Mouse (Mus musculus): Measurements from ENCODE around the gene Gm20441. TPM values are rescaled to one million over a fixed set of nuclear protein-coding genes. Genes with fewer than 3 reads are reported as not detected.
"Not testable (repeated sequence)": the region's sequence is repeated elsewhere in the genome, so short reads cannot be mapped to it uniquely, and the experiment has no call there.

Gm20441 gene
- total RNA-seq, 2 experiments from 2014 or later = not detected

DNA sequence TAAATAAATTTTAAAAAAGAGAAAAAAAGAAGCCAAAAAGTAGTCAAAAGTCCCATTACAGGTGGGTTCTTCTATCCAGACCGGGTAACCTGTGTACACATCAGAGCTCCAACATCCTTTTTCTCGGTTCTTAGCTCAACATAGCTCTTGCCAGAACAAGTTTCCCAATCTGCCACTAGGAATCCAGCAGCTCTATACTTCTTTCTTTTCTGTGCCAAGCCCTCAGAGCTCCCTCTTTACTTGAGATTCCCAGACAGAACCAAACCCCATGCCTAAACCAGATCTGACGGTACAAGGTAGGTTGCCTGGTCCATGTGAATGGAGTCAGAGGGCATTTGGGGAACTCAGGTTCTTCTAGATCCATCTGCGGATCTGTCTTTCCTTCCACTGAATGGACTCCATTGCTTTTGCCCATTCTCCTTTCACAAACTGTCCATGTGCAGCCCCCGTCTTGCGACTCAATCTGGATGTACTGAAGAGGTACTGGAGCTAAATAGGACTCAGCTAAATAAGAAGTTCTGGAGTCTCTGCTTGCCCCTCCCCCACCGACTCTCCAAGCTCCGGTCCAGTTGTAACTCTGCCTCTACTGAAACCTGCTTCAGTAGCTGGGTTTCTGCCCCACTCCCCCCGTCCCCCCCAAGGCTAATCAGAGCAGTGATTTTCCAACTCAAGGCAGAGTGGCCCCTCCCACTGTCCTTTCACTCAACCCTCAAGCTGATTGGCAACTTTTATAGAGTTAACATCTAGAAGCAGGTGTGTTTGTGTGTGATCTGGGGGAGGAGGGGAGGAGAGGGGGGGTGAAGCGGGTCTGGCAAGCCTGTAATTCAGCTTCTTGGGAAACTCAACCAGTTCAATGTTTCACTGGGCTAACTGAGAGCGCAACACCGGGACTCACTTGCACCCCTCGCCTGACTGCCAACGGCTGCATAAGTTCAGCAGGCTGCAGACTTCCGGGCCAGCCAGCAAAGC, 1.3 kb downstream of the Gm20441 start:
- DNase-seq = no peak

GRCm38 (mm10) chr10:75777885-75778284, 2.9 kb downstream of the Gm20441 start:
- DNase-seq = no peak

DNA sequence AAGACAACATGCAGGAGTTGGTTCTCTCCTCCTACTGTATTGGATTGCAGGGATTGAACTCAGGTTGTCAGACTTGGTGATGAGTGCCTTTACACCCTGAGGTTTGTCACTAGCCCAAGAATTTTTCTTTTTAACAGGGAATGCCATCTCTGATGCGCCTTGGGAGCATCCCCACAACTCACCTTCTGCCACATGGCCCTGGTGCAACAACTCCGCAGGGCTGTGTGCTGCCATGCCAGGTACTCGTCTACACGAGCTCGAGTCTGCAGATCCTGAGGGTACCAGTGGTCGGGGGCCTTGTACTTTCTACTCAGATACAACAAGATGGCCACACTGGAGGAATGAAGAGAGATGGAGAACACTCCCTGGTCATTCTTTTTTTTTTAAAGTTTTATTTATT, 4.2 kb downstream of the Gm20441 start:
- no peak for DNase-seq

DNA sequence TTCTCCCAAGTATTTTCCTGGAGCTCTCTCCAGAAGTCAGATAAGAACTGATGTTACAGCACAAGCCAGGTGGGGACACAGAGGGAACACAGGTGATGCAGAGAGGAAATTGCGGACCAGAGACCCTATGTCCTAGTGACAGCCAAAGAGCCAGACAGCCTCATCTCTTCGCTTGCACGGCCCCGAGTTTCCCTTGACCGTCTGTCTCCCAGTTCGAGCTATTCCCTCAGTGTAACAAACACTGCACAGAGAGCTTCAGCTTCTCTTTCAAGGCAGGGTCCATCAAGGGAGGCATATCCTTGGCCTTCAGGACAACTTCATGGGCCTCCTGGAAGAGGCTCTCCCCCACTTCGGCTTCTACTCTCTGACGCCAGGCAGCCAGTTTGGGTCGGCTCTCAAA, 6.2 kb downstream of the Gm20441 start:
- DNase-seq = no peak

- DNase-seq = no peak
These were observed 6.7 kb downstream of the Gm20441 start for GRCm38 (mm10) chr10:75774102-75774501.

GRCm38 (mm10) chr10:75772795-75773664, 7.7 kb downstream of the Gm20441 start, which contains the start of gene Ddt:
Ddt (minus strand) TSS chr10:75773414.
- peak; percentile 88 for DNase-seq

DNA sequence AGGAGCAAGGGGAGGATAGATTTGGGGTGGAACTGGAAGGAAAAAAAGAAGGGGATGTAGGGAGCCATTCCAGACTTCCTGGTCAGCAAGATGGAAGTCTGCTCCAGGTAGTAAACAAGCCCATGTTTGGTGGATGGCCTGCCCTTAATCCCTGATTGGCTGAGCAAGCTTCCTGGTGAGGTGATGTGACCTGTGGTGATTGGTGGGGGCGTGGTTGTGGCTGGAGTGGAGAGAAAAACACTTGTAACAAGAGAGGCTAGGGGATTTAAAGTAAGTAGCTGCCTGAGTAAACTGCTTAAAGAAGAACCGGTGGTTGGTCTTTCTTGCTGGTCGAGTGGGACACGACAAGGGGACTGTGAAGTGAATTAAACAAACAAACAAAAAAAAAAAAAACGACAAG, 13.0 kb downstream of the Gm20441 start:
- DNase-seq = not testable (repeated sequence)

- DNase-seq = no peak
These were observed 13.9 kb downstream of the Gm20441 start for GRCm38 (mm10) chr10:75766856-75767255.

DNA sequence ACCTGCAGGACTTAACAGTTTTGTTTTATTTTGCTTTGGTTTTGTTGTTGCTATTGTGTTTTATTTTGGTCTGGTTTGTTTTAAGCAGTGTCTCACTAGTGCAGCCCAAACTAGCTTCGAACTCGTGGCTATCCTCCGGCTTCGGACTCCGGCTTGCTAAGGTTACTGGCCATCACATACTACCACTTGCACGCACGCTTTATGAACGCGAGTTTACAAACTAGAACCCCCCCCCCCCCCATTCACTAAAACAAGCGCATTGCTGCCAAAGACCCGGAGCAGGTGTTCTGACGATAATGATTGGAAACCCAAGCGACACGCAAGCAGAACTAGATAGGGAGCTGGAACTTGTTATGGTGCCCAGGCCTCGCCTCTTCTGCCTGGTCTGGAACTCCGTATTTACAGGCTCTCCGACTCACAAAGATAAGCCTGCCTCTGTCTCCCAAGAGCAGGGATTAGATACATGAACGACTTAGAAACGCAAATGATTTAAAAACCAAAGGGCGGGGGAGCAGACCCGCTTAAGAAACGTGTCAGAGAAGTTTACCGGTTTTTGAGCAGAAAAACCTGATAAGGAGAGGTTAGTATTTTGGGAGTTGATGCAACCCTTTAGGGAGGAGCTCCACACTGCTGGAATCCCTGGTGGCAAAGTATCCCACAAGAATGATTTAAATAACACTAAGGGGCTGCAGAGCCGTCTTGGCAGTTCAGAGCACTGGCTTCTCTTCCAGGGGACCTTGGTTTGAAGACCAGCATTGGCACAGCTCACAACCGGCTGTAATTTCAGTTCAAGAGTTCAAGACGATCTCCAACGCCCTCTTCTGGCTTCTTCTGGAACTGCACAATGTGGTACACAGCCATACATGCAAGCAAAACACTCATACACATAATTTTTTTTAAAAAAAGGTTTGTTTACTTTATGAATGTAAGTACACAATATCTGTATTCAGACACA, 16.0 kb downstream of the Gm20441 start:
- DNase-seq = peak; percentile 13

DNA sequence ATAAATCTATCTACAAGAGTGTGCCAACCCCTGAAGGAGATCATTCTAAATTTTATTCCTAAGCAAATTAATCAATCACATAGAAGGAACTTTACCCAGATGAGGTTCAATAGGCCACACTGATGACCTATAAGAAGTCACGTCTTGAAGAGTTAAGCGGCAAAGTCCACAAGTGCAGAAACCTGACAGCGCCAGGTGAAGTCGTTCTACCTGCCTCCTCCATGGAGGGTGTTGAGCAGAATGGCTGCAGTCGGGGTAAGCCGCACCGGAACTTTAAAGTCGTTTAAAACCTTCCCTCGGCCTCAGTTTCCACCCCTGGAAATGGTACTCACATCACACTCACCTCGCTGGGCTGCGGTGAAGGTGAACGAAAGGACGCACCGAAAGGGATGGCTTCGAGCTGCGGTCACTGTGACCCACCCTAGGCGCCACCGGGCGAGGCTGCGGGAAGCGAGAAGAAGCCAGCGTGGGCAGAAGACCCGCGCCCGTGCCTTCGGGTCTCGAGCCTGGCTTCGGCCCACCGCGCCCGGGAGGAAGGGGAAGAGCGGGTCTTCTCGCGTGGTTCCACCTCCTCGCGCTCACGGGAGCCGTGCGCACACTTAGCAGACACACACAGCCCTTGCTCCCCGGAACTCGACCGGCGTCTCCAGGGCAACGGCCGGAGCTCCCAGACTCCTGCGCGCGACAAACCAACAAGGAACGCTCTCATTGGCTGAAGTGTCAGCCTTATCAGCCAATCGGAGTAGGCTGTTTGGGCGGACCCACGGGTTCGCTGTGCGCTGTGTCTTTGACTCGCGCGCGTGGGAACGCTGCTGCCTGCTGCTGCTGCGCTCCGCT, 16.9 kb downstream of the Gm20441 start, which contains the start of gene Cabin1:
Cabin1 (minus strand) TSS at position 660 of the 837 bp plus-strand sequence.
- DNase-seq = peak; percentile 95

GRCm38 (mm10) chr10:75762413-75762812, 18.3 kb downstream of the Gm20441 start:
- DNase-seq = no peak

- DNase-seq = no peak
These were observed 20.4 kb downstream of the Gm20441 start for GRCm38 (mm10) chr10:75760311-75760710.

GRCm38 (mm10) chr10:75756719-75757118, 24.0 kb downstream of the Gm20441 start:
- no peak for DNase-seq

DNA sequence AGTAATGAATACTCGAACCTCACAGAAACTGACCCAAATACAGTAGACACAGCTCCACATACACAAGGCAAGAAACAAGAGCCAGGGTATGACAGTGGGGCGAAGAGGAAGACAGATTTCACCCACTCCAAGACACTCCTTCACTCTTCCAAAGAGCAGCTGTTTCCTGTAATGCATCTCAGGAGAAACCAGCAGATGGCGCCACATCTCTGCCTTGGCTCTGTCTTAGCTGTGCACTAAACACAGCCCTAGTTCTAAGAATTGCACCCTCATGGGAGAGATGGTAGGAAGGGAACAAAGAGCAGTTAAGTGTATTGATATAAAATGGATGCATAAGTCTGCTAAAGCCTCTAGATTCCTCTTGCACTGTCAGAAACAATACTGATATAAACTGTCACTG, 36.7 kb downstream of the Gm20441 start:
- DNase-seq = peak; percentile 56

- no peak for DNase-seq
These were observed 37.4 kb downstream of the Gm20441 start for GRCm38 (mm10) chr10:75743369-75743768.

GRCm38 (mm10) chr10:75740866-75741265, 39.9 kb downstream of the Gm20441 start:
- peak; percentile 16 for DNase-seq

GRCm38 (mm10) chr10:75725449-75725848, 55.3 kb downstream of the Gm20441 start:
- no peak for DNase-seq
